Mouse (Mus musculus): Measurements from ENCODE around the gene Syvn1.

DNA sequence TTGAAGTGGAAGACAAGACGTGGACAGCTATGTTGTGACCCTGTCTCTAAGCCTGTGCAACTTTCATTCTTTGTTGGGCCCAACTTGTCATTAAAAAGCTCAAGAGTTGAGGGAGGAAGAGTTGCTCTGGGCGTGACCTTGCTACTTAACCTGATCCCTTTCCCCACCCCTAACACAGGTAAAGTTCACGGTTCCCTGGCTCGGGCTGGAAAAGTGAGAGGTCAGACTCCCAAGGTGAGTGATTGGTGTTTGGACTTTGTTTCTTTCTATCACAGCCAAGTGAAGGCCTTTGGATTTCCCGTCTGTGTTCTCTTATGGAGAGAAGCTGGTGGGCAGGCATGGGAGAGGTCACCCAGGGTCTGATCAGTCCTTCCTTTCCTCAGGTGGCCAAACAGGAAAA, 12.6 kb downstream of the Syvn1 start:
- no peak for TF ChIP-seq ZNF384 (IDR thresholded peaks at IDR 0.05; ENCODE audit: low read depth, low read length)
- no peak for TF ChIP-seq HCFC1 (IDR thresholded peaks at IDR 0.05; ENCODE audit: borderline replicate concordance, insufficient read depth, low read length)
- no peak for TF ChIP-seq MAFK (IDR thresholded peaks at IDR 0.05; ENCODE audit: insufficient read depth, low read depth, low read length)
- TF ChIP-seq CHD2 (IDR thresholded peaks at IDR 0.05; ENCODE audit: low read depth, low read length) = no peak

Measured in ES-E14 (cell line).